Mouse (Mus musculus): Measurements from ENCODE around the gene Bloc1s5.

- TF ChIP-seq CTCF (IDR thresholded peaks at IDR 0.05; ENCODE audit: borderline replicate concordance, control insufficient read depth, extremely low read depth, insufficient read depth, low read length, poor library complexity) (no peak), POLR2A (IDR thresholded peaks at IDR 0.05; ENCODE audit: control insufficient read depth, extremely low read depth, insufficient read depth, low read length, poor library complexity) (no peak)
Measured at GRCm38 (mm10) chr13:38649069-38649468, 14.2 kb upstream of the Bloc1s5 start.

Measured in thymus, adult 2 months (tissue).